Mouse (Mus musculus) megakaryocyte, embryonic 14.5 days (primary cell): Measurements from ENCODE around the gene Nkx1-1.

ENCODE experiments used
- FLI1 ChIP-seq: IDR thresholded peaks from 2 replicates; pipeline ENCODE4 v1.6.1; 2012; ENCODE audit warnings: low read length, inconsistent platforms, mixed read lengths
- GATA1 ChIP-seq: IDR thresholded peaks from 3 replicates; pipeline ENCODE4 v1.6.1; 2012; ENCODE audit warnings: mixed read lengths, low read length, inconsistent platforms, borderline replicate concordance

DNA sequence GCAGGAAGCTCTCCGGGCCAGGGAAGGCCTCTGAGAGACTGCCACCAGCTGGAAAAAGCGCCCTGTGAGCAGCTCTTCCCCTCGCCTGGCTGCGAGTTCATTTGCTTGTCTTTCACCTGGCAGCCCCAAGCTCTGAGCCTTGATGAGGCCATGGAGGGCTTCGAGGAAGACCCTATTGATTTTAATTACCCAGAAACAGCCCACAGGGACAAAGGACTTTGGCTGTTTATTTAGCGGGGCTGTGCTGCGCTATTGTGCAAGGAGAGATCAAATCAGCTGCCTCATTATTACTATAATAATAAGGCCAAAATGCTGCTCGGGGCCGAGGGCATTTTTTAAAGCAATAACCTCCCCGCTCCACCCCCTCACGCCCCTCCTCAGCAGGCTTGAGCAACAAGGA lies 31.7 kb upstream of the Nkx1-1 start:
- no peak for TF ChIP-seq GATA1
- TF ChIP-seq FLI1, result no peak
